Mouse (Mus musculus) kidney, embryonic 16.5 days (tissue): ENCODE results near the gene Csrnp1. TPM values are rescaled to one million over a fixed set of nuclear protein-coding genes. Genes with fewer than 3 reads are reported as not detected.

Experiments used
- polyA plus RNA-seq: library from polyadenylated mRNA; unstranded; fragments of >200 nt; fragmentation: Nextera tagmentation; extraction: Ambion mirVana; gene quantifications from 2 replicates; pipeline ENCODE4 v1.2.1, GENCODE M21; 2015

The Csrnp1 gene
- polyA plus RNA-seq, 1 experiment from 2014 or later = 8.7 TPM

Other genes with a start within 250 kb of the Csrnp1 start
- gene Scn11a, start 159.2 kb downstream of the Csrnp1 start, polyA plus RNA-seq = 0.05 and 0.09 TPM in 2 replicates
- 54.2 and 56.5 TPM in 2 replicates for gene Wdr48, start 89.8 kb downstream of the Csrnp1 start, polyA plus RNA-seq
- gene Gorasp1, start 47.1 kb downstream of the Csrnp1 start, polyA plus RNA-seq = 28.0 and 29.5 TPM in 2 replicates
- gene Ttc21a, start 47.1 kb downstream of the Csrnp1 start, polyA plus RNA-seq = 0.20 and 0.35 TPM in 2 replicates
- 0.22 and 0.23 TPM in 2 replicates for gene Xirp1, start 38.9 kb upstream of the Csrnp1 start, polyA plus RNA-seq
- gene Cx3cr1, start 85.2 kb upstream of the Csrnp1 start, polyA plus RNA-seq = 5.3 and 7.9 TPM in 2 replicates
- not detected in 2 replicates for gene Ccr8, start 107.5 kb upstream of the Csrnp1 start, polyA plus RNA-seq
- 36.3 and 37.0 TPM in 2 replicates for gene Slc25a38, start 125.7 kb upstream of the Csrnp1 start, polyA plus RNA-seq
- 1,478 and 1,498 TPM in 2 replicates for gene Rpsa, start 143.0 kb upstream of the Csrnp1 start, polyA plus RNA-seq
- not detected in 2 replicates for gene Mobp, start 165.0 kb upstream of the Csrnp1 start, polyA plus RNA-seq